In genomic region chr2:137156018-137156417, GRCm38 (mm10) we compare ENCODE assay signal across 24 mouse cellular contexts. TPM values are rescaled to one million over a fixed set of nuclear protein-coding genes. Genes with fewer than 3 reads are reported as not detected.
DNase-seq lines count a peak whose midpoint lies in the region; ATAC-seq and TF ChIP-seq lines count a peak whose summit lies in the region.
"Had no signal": no experiment of that assay in that cellular context is flagged by ENCODE, and none has a peak within 500 bp of the region (broad histone marks: within the 10 kb centered on the region; RNA-seq: fewer than 3 reads in every experiment).

No protein-coding gene starts in this region.

- CTCF ChIA-PET in Patski (lab: Charles Lee), result no interaction called here

- H3K27ac ChIP-seq in kidney, embryonic 15.5 days, result 0 out of 2 replicates have a peak overlapping the region, but pooled peaks have one; percentile 54
- H3K27ac ChIP-seq: embryonic facial prominence, embryonic 13.5 days; forebrain, embryonic 12.5 days; heart, embryonic 10.5 days; hindbrain, embryonic 12.5 days had no signal

- no peaks in the 10 kb centered on the region for H3K36me3 ChIP-seq in kidney, embryonic 15.5 days
- H3K36me3 ChIP-seq: embryonic facial prominence, embryonic 13.5 days; forebrain, embryonic 12.5 days; G1E; heart, embryonic 10.5 days; hindbrain, embryonic 12.5 days had no signal

- TF ChIP-seq CTCF in Patski (IDR thresholded peaks at IDR 0.05), result no peak

- DNase-seq in kidney, adult 11 months, result peak; percentile 27
- no peak for DNase-seq in kidney, adult 18-20 months
- DNase-seq in Patski (ENCODE audit: low read depth, low spot score), result no peak
- peak; percentile 41 for DNase-seq in kidney, postnatal 14 days
- no peak for DNase-seq in spleen, adult 12 weeks (ENCODE audit: low spot score)
- DNase-seq in ovary, adult 18-20 months (ENCODE audit: low spot score), result no peak
- DNase-seq: adrenal gland, adult 2 months; adrenal gland, postnatal 25 days; B cell, adult 2 months; cerebellum, adult 2 months; cerebellum, postnatal 14 days; gastrocnemius, postnatal 10 days; heart, adult 18-20 months; heart, postnatal 10 days; heart, postnatal 4 days had no signal

- WGBS in kidney, embryonic 15.5 days, result 50% methylated on average over 1 of the region's 1 CpGs

- no peak overlapping the region for H3K4me3 ChIP-seq in kidney, embryonic 15.5 days (replicated peaks)
- H3K4me3 ChIP-seq: embryonic facial prominence, embryonic 13.5 days; forebrain, embryonic 12.5 days; heart, embryonic 10.5 days; hindbrain, embryonic 12.5 days had no signal

- H3K4me1 ChIP-seq in kidney, embryonic 15.5 days, result peaks cover 5% of the 10 kb centered on the region; the same call in 1 of the 2 replicates
- H3K4me1 ChIP-seq: heart, embryonic 10.5 days had no signal

- H3K9me3 ChIP-seq in kidney, embryonic 15.5 days (replicated peaks), result no peaks in the 10 kb centered on the region
- H3K9me3 ChIP-seq: embryonic facial prominence, embryonic 13.5 days; forebrain, embryonic 12.5 days; heart, embryonic 10.5 days; hindbrain, embryonic 12.5 days had no signal

- ATAC-seq in Patski, result peak; percentile 69
- ATAC-seq in kidney, embryonic 15.5 days (replicated peaks; ENCODE audit: low FRiP score), result peak; percentile 65
- ATAC-seq: activated CD4-positive, CD25-positive, alpha-beta regulatory T cell, adult 4 months; CD4-positive, CD25-positive, alpha-beta regulatory T cell, adult 4 months; forebrain, embryonic 16.5 days had no signal

- in situ Hi-C loops in Patski (cut with MboI; ENCODE audit: low pct_unique_long_range_greater_than_20kb), result no loop called here

- H3K9ac ChIP-seq in kidney, embryonic 15.5 days, result no peak overlapping the region
- H3K9ac ChIP-seq: embryonic facial prominence, embryonic 13.5 days; forebrain, embryonic 12.5 days; hindbrain, embryonic 12.5 days had no signal

- H3K4me2 ChIP-seq in kidney, embryonic 15.5 days, result no peak overlapping the region
- H3K4me2 ChIP-seq: embryonic facial prominence, embryonic 13.5 days; forebrain, embryonic 12.5 days; hindbrain, embryonic 12.5 days had no signal

- POLR2A ChIA-PET in Patski (lab: Charles Lee), result no interaction called here

- no peaks in the 10 kb centered on the region for H3K27me3 ChIP-seq in Patski
- no peaks in the 10 kb centered on the region for H3K27me3 ChIP-seq in kidney, embryonic 15.5 days
- H3K27me3 ChIP-seq: embryonic facial prominence, embryonic 13.5 days; forebrain, embryonic 12.5 days; hindbrain, embryonic 12.5 days had no signal

RNA-seq across cellular contexts. Expression of gene Jag1, which starts 39.6 kb away (rescaled TPM):
- 37.3 TPM for polyA plus RNA-seq in Patski (2021)
- 52.2 and 54.6 TPM in 2 replicates for polyA plus RNA-seq in kidney, embryonic 15.5 days (2015; fragmentation: Nextera tagmentation; extraction: Ambion mirVana)
- polyA plus RNA-seq: G1E had no signal

Comparison
In these comparisons a context has a peak if more than half of its experiments do, and no peak if none do; other contexts are left out.
1. DNase-seq: peak in kidney, adult 11 months (single experiment) and kidney, postnatal 14 days (single experiment); none in kidney, adult 18-20 months (single experiment), Patski (single experiment), spleen, adult 12 weeks (single experiment) and ovary, adult 18-20 months (single experiment).